Mouse (Mus musculus) MEL (cell line): ENCODE measurements around the gene Tspan33. TPM values are rescaled to one million over a fixed set of nuclear protein-coding genes. Genes with fewer than 3 reads are reported as not detected.

Experiments
- DNase-seq: peaks from one replicate; pipeline ENCODE4 v3.0.0; 2011; ENCODE audit warnings: low read depth, low spot score
- H3K27ac ChIP-seq: 2 replicates; pipeline ENCODE4 v1.5.1; 2012; ENCODE audit warnings: low read depth, mild to moderate bottlenecking, control low read depth, low read length, moderate library complexity; ENCODE audit not compliant: control insufficient read depth
- H3K27me3 ChIP-seq, 2 experiments: fragments of 150-350 bp in 1 of 2; sonication (generic) in 1 of 2; 2 replicates each; pipeline ENCODE4 v1.6.1; 2012; ENCODE audit warnings: low read length in 2 of 2, mild to moderate bottlenecking in 2 of 2, improper control_type of control experiment in 1 of 2, moderate library complexity in 1 of 2; ENCODE audit not compliant: insufficient read depth in 2 of 2, control insufficient read depth in 1 of 2
- H3K36me3 ChIP-seq, 2 experiments: 2 replicates each; pipeline ENCODE4 v1.6.1; 2012 to 2014; ENCODE audit warnings: low read length in 2 of 2, improper control_type of control experiment in 1 of 2, inconsistent platforms in 1 of 2, mild to moderate bottlenecking in 1 of 2; ENCODE audit not compliant: insufficient read depth in 2 of 2, control insufficient read depth in 1 of 2
- H3K4me1 ChIP-seq, 2 experiments: fragments of 150-350 bp in 1 of 2; sonication (generic) in 1 of 2; 2 replicates each; pipeline ENCODE4 v1.6.1; 2012; ENCODE audit warnings: low read length in 2 of 2, improper control_type of control experiment in 1 of 2, mild to moderate bottlenecking in 1 of 2; ENCODE audit not compliant: insufficient read depth in 2 of 2, control insufficient read depth in 1 of 2
- H3K4me3 ChIP-seq, 2 experiments: fragments of 150-350 bp in 1 of 2; sonication (generic) in 1 of 2; 2 replicates each; pipeline ENCODE4 v1.5.1; 2012; ENCODE audit warnings: low read depth in 2 of 2, low read length in 2 of 2, mild to moderate bottlenecking in 2 of 2, moderate library complexity in 2 of 2, control low read depth in 1 of 2, improper control_type of control experiment in 1 of 2; ENCODE audit not compliant: control insufficient read depth in 1 of 2, insufficient read depth in 1 of 2
- H3K79me2 ChIP-seq: 2 replicates; pipeline ENCODE4 v1.6.1; 2012; ENCODE audit warnings: mild to moderate bottlenecking, low read length, moderate library complexity; ENCODE audit not compliant: control insufficient read depth, poor library complexity, insufficient read depth
- H3K9ac ChIP-seq: 2 replicates; pipeline ENCODE4 v1.6.1; 2012; ENCODE audit warnings: low read depth, mild to moderate bottlenecking, control low read depth, low read length, moderate library complexity; ENCODE audit not compliant: control insufficient read depth, poor library complexity, severe bottlenecking
- H3K9me3 ChIP-seq: fragments of 150-350 bp; sonication (generic); replicated peaks from 2 replicates; pipeline ENCODE4 v1.6.1; 2012; ENCODE audit warnings: mild to moderate bottlenecking, low read length, improper control_type of control experiment, moderate library complexity; ENCODE audit not compliant: insufficient read depth
- CHD1 ChIP-seq: IDR thresholded peaks from 2 replicates; pipeline ENCODE4 v1.6.1; 2012; ENCODE audit warnings: low read depth, mild to moderate bottlenecking, inconsistent platforms, low read length, improper control_type of control experiment
- CHD2 ChIP-seq: IDR thresholded peaks from 2 replicates; pipeline ENCODE4 v1.6.1; 2011; ENCODE audit warnings: low read length, improper control_type of control experiment
- CTCF ChIP-seq, 3 experiments: IDR thresholded peaks in 2 of 3; conservative IDR thresholded peaks in 1 of 3; 2 replicates each; pipeline ENCODE4 v1.5.1; 2011 to 2012; ENCODE audit warnings: low read length in 3 of 3, low read depth in 2 of 3, mild to moderate bottlenecking in 2 of 3, improper control_type of control experiment in 1 of 3, inconsistent platforms in 1 of 3, mixed read lengths in 1 of 3, moderate library complexity in 1 of 3; ENCODE audit not compliant: control insufficient read depth in 1 of 3, insufficient read depth in 1 of 3, poor library complexity in 1 of 3, severe bottlenecking in 1 of 3
- E2F4 ChIP-seq: IDR thresholded peaks from 2 replicates; pipeline ENCODE4 v1.6.1; 2011; ENCODE audit warnings: low read depth, low read length, improper control_type of control experiment, borderline replicate concordance
- ELF1 ChIP-seq: IDR thresholded peaks from 2 replicates; pipeline ENCODE4 v1.6.1; 2014; ENCODE audit warnings: low read depth, mild to moderate bottlenecking, inconsistent platforms, low read length, improper control_type of control experiment, moderate library complexity
- EP300 ChIP-seq, 2 experiments: IDR thresholded peaks; 2 replicates each; pipeline ENCODE4 v1.6.1; 2011; ENCODE audit warnings: improper control_type of control experiment in 2 of 2, low read length in 2 of 2, low read depth in 1 of 2, mild to moderate bottlenecking in 1 of 2
- ETS1 ChIP-seq: IDR thresholded peaks from 2 replicates; pipeline ENCODE4 v1.6.1; 2012; ENCODE audit warnings: low read depth, mild to moderate bottlenecking, inconsistent platforms, low read length, improper control_type of control experiment, moderate library complexity
- GABPA ChIP-seq: IDR thresholded peaks from 2 replicates; pipeline ENCODE4 v1.6.1; 2012; ENCODE audit warnings: low read depth, mild to moderate bottlenecking, inconsistent platforms, low read length, improper control_type of control experiment, moderate library complexity
- GATA1 ChIP-seq: IDR thresholded peaks from 2 replicates; pipeline ENCODE4 v1.6.1; 2011; ENCODE audit warnings: low read depth, low read length, improper control_type of control experiment
- JUND ChIP-seq: IDR thresholded peaks from 2 replicates; pipeline ENCODE4 v1.6.1; 2011; ENCODE audit warnings: low read depth, mild to moderate bottlenecking, improper control_type of control experiment, low read length
- MAX ChIP-seq: IDR thresholded peaks from 2 replicates; pipeline ENCODE4 v1.6.1; 2011; ENCODE audit warnings: low read length, improper control_type of control experiment
- MAZ ChIP-seq: IDR thresholded peaks from 2 replicates; pipeline ENCODE4 v1.6.1; 2012; ENCODE audit warnings: low read depth, mild to moderate bottlenecking, inconsistent platforms, low read length, improper control_type of control experiment
- MEF2A ChIP-seq: IDR thresholded peaks from 2 replicates; pipeline ENCODE4 v1.6.1; 2014; ENCODE audit warnings: low read depth, mild to moderate bottlenecking, inconsistent platforms, low read length, improper control_type of control experiment; ENCODE audit not compliant: poor library complexity, insufficient replicate concordance, severe bottlenecking; ENCODE audit errors: extremely low read depth
- MXI1 ChIP-seq: IDR thresholded peaks from 2 replicates; pipeline ENCODE4 v1.6.1; 2011; ENCODE audit warnings: mild to moderate bottlenecking, low read depth, low read length, improper control_type of control experiment
- MYB ChIP-seq: IDR thresholded peaks from 2 replicates; pipeline ENCODE4 v1.6.1; 2011; ENCODE audit warnings: mild to moderate bottlenecking, low read depth, low read length, improper control_type of control experiment
- MYC ChIP-seq: IDR thresholded peaks from 2 replicates; pipeline ENCODE4 v1.6.1; 2011; ENCODE audit warnings: low read depth, mild to moderate bottlenecking, low read length, improper control_type of control experiment, moderate library complexity
- NELFE ChIP-seq: IDR thresholded peaks from 2 replicates; pipeline ENCODE4 v1.6.1; 2011; ENCODE audit warnings: low read depth, low read length, improper control_type of control experiment
- POLR2A ChIP-seq, 2 experiments: IDR thresholded peaks; 2 replicates each; pipeline ENCODE4 v1.6.1; 2011 to 2012; ENCODE audit warnings: low read length in 2 of 2, mild to moderate bottlenecking in 2 of 2, control low read depth in 1 of 2, improper control_type of control experiment in 1 of 2, low read depth in 1 of 2, moderate library complexity in 1 of 2; ENCODE audit not compliant: control insufficient read depth in 1 of 2, insufficient read depth in 1 of 2, poor library complexity in 1 of 2
- RAD21 ChIP-seq: IDR thresholded peaks from 2 replicates; pipeline ENCODE4 v1.6.1; 2011; ENCODE audit warnings: mild to moderate bottlenecking, low read depth, low read length, improper control_type of control experiment
- SMC3 ChIP-seq: IDR thresholded peaks from 2 replicates; pipeline ENCODE4 v1.6.1; 2011; ENCODE audit warnings: low read depth, low read length, improper control_type of control experiment
- TAL1 ChIP-seq: IDR thresholded peaks from 2 replicates; pipeline ENCODE4 v1.6.1; 2012; ENCODE audit warnings: mild to moderate bottlenecking, inconsistent platforms, low read length, moderate library complexity, mixed read lengths
- TBP ChIP-seq: IDR thresholded peaks from 2 replicates; pipeline ENCODE4 v1.8.0; 2011; ENCODE audit warnings: low read depth, low read length, improper control_type of control experiment
- TCF12 ChIP-seq: IDR thresholded peaks from 2 replicates; pipeline ENCODE4 v1.6.1; 2014; ENCODE audit warnings: low read depth, mild to moderate bottlenecking, inconsistent platforms, low read length, improper control_type of control experiment, moderate library complexity
- UBTF ChIP-seq: IDR thresholded peaks from 2 replicates; pipeline ENCODE4 v1.6.1; 2012; ENCODE audit warnings: low read depth, mild to moderate bottlenecking, inconsistent platforms, low read length, improper control_type of control experiment, moderate library complexity, borderline replicate concordance; ENCODE audit not compliant: insufficient read depth
- USF2 ChIP-seq, 2 experiments: IDR thresholded peaks; 2 replicates each; pipeline ENCODE4 v1.6.1; 2011 to 2012; ENCODE audit warnings: improper control_type of control experiment in 2 of 2, low read length in 2 of 2, borderline replicate concordance in 1 of 2, inconsistent platforms in 1 of 2, low read depth in 1 of 2, mild to moderate bottlenecking in 1 of 2; ENCODE audit not compliant: insufficient read depth in 1 of 2
- ZC3H11A ChIP-seq: IDR thresholded peaks from 2 replicates; pipeline ENCODE4 v1.6.1; 2012; ENCODE audit warnings: low read depth, mild to moderate bottlenecking, inconsistent platforms, low read length, improper control_type of control experiment
- ZKSCAN1 ChIP-seq: IDR thresholded peaks from 2 replicates; pipeline ENCODE4 v1.6.1; 2012; ENCODE audit warnings: low read depth, mild to moderate bottlenecking, inconsistent platforms, low read length, improper control_type of control experiment, moderate library complexity
- ZMIZ1 ChIP-seq: IDR thresholded peaks from 2 replicates; pipeline ENCODE4 v1.6.1; 2012; ENCODE audit warnings: low read depth, mild to moderate bottlenecking, inconsistent platforms, low read length, improper control_type of control experiment, moderate library complexity
- polyA plus RNA-seq, 2 experiments: library from polyadenylated mRNA; stranded (reverse) in 1 of 2; unstranded in 1 of 2; fragments of >175 nt in 1 of 2; fragments of >200 nt in 1 of 2; gene quantifications; 2 replicates each; pipeline versions ENCODE4 v1.2.1 to v1.2.4; 2012; ENCODE audit warnings: low replicate concordance in 2 of 2, low read depth in 1 of 2; ENCODE audit not compliant: insufficient read length in 2 of 2, insufficient read depth in 1 of 2, missing spikeins in 1 of 2
- total RNA-seq: library from RNA; depleted of rRNA; stranded (reverse); fragments of 300-350 nt; gene quantifications from 2 replicates; pipeline ENCODE4 v1.2.3, GENCODE M21; 2012; rRNA removed

The Tspan33 gene
- total RNA-seq: 20.6 and 41.7 TPM in 2 replicates
- polyA plus RNA-seq: 10 to 100 TPM in 1 of 2 experiments, not detected in 1; 64.5 TPM

GRCm38 (mm10) chr6:29693953-29694352 is at the start of gene Tspan33:
Tspan33 (plus strand) TSS chr6:29694222.
- Histone ChIP-seq H3K9ac (peak within 1 kb of the TSS; percentile 75), H3K27ac (peak within 1 kb of the TSS; percentile 91), H3K79me2 (peaks cover 27% of the 10 kb centered on the region), H3K36me3 (peaks cover 0 to 35% of the 10 kb centered on the region in 2 experiments; a peak in 2 of 4 replicates), H3K9me3 (no peaks in the 10 kb centered on the region), H3K27me3 (peaks cover 8 to 12% of the 10 kb centered on the region in 2 experiments), H3K4me1 (peaks cover 27 to 37% of the 10 kb centered on the region in 2 experiments), H3K4me3 (peak within 1 kb of the TSS; percentile 77 to 95)
- peak; percentile 89 for DNase-seq
- TF ChIP-seq MXI1 (peak; percentile 60; the same call in 1 of the 2 replicates), TAL1 (no peak), USF2 (IDR thresholded peaks at IDR 0.05; ENCODE audit: borderline replicate concordance in 1 of 2, insufficient read depth in 1 of 2, low read depth in 1 of 2, low read length in 2 of 2) (no peak), GABPA (no peak), MYC (no peak), NELFE (peak; percentile 47; the same call in 1 of the 2 replicates), UBTF (0 out of 2 replicates have a peak, but pooled peaks have one; percentile 26), ELF1 (0 out of 2 replicates have a peak, but pooled peaks have one; percentile 2), POLR2A (IDR thresholded peaks at IDR 0.05; ENCODE audit: control insufficient read depth in 1 of 2, insufficient read depth in 1 of 2, low read depth in 1 of 2, low read length in 2 of 2, poor library complexity in 1 of 2) (peak; percentile 55 to 80; a peak in 3 of 4 replicates), MAX (0 out of 2 replicates have a peak, but pooled peaks have one; percentile 7), MEF2A (no peak), RAD21 (no peak), TCF12 (peak; percentile 17; the same call in 1 of the 2 replicates), CHD1 (no peak), ZMIZ1 (peak; percentile 59; the same call in 1 of the 2 replicates), ZKSCAN1 (no peak)

GRCm38 (mm10) chr6:29649494-29650169 is 44.4 kb upstream of the Tspan33 start:
- H3K4me1 ChIP-seq: peaks cover 3 to 8% of the 10 kb centered on the region in 2 experiments; a peak in 1 of 4 replicates
- peak; percentile 92 for DNase-seq
- peak overlapping the region; percentile 46 to 50 for H3K4me3 ChIP-seq
- H3K27ac ChIP-seq: no peak overlapping the region
- no peak for TF ChIP-seq ETS1
- peak; percentile 83 to 99 (median 97) for TF ChIP-seq CTCF (IDR thresholded peaks at IDR 0.05 in 2 of 3, conservative IDR thresholded peaks at IDR 0.05 in 1 of 3; ENCODE audit: control insufficient read depth in 1 of 3, insufficient read depth in 1 of 3, low read depth in 2 of 3, low read length in 3 of 3, poor library complexity in 1 of 3, severe bottlenecking in 1 of 3)
- no peak for TF ChIP-seq JUND
- peak; percentile 86 for TF ChIP-seq SMC3
- TF ChIP-seq USF2 (IDR thresholded peaks at IDR 0.05; ENCODE audit: borderline replicate concordance in 1 of 2, insufficient read depth in 1 of 2, low read depth in 1 of 2, low read length in 2 of 2): no peak
- no peak for TF ChIP-seq ELF1
- TF ChIP-seq ZC3H11A: peak; percentile 88
- no peak for TF ChIP-seq ZMIZ1
- no peak for TF ChIP-seq E2F4
- no peak for TF ChIP-seq CHD2
- TF ChIP-seq GATA1: no peak
- TF ChIP-seq EP300 (IDR thresholded peaks at IDR 0.05; ENCODE audit: low read depth in 1 of 2, low read length in 2 of 2): no peak
- TF ChIP-seq MAZ: no peak
- TF ChIP-seq MYC: no peak
- no peak for TF ChIP-seq TBP
- TF ChIP-seq RAD21: peak; percentile 97
- no peak for TF ChIP-seq MYB
- H3K9ac ChIP-seq: peak overlapping the region; percentile 30; the same call in 1 of the 2 replicates
- H3K79me2 ChIP-seq: no peaks in the 10 kb centered on the region
- no peaks in the 10 kb centered on the region for H3K9me3 ChIP-seq
- H3K27me3 ChIP-seq: no peaks in the 10 kb centered on the region
- H3K36me3 ChIP-seq: peaks cover 0 to 3% of the 10 kb centered on the region in 2 experiments; a peak in 1 of 4 replicates
